Mouse (Mus musculus) stomach, embryonic 15.5 days (tissue): ENCODE results near the gene Slc31a2. TPM values are rescaled to one million over a fixed set of nuclear protein-coding genes. Genes with fewer than 3 reads are reported as not detected.

Experiments
- ATAC-seq: fragments of 200-750 bp; cut with Nextera tagmentation; 2 replicates; pipeline ENCODE4 v1.8.0; 2017; ENCODE audit warnings: low read depth, moderate number of reproducible peaks, moderate TSS enrichment; ENCODE audit not compliant: insufficient read depth, low FRiP score
- H3K27ac ChIP-seq: fragments of 300-500 bp; sonication (generic); 2 replicates; pipeline ENCODE4 v1.5.1; 2015; ENCODE audit warnings: mild to moderate bottlenecking, inconsistent platforms
- H3K27me3 ChIP-seq: fragments of 300-500 bp; sonication (generic); replicated peaks from 2 replicates; pipeline ENCODE4 v1.6.1; 2015; ENCODE audit warnings: inconsistent platforms
- H3K36me3 ChIP-seq: fragments of 300-500 bp; sonication (generic); 2 replicates; pipeline ENCODE4 v1.6.1; 2015; ENCODE audit warnings: inconsistent platforms
- H3K4me1 ChIP-seq: fragments of 300-500 bp; sonication (generic); 2 replicates; pipeline ENCODE4 v1.6.1; 2015; ENCODE audit warnings: inconsistent platforms
- H3K4me2 ChIP-seq: fragments of 300-500 bp; sonication (generic); 2 replicates; pipeline ENCODE4 v1.6.1; 2015; ENCODE audit warnings: mild to moderate bottlenecking, inconsistent platforms
- H3K4me3 ChIP-seq: fragments of 300-500 bp; sonication (generic); replicated peaks from 2 replicates; pipeline ENCODE4 v1.5.1; 2015; ENCODE audit warnings: inconsistent platforms
- H3K9ac ChIP-seq: fragments of 300-500 bp; sonication (generic); 2 replicates; pipeline ENCODE4 v1.6.1; 2015; ENCODE audit warnings: inconsistent platforms
- H3K9me3 ChIP-seq: fragments of 300-500 bp; sonication (generic); 2 replicates; pipeline ENCODE4 v1.6.1; 2016; ENCODE audit warnings: inconsistent platforms
- WGBS: fragments of 180-500 bp; shearing (Covaris S2); methylation state at CpG from one replicate; pipeline ENCODE4 v1.1.7; 2015; 5-methylcytosine and 5-hydroxymethylcytosine counted together
- polyA plus RNA-seq: library from polyadenylated mRNA; unstranded; fragments of >200 nt; fragmentation: Nextera tagmentation; extraction: Ambion mirVana; gene quantifications from 2 replicates; pipeline ENCODE4 v1.2.1, GENCODE M21; 2015

The Slc31a2 gene
- polyA plus RNA-seq, 1 experiment from 2014 or later: 21.4 TPM

DNA sequence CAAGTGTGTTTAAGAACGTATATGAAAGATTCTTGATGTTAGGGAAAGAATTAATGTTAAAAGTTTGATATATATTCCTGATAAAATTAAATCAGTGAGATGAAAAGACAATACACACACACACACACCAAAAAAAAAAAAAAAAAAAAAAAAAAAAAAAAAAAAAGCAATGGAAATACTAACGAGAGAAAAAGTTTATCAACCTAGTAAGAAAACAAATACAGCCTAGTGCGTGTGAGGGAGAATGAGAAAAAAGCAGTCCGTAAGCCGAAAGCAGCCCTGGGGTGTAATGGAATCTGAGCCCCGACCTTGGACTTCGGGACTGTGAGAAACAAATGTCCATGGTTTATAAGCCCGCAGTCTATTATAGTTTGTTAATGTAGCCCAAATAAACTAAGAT, 23.2 kb downstream of the Slc31a2 start:
- no peaks in the 10 kb centered on the region for H3K9me3 ChIP-seq
- no peaks in the 10 kb centered on the region for H3K27me3 ChIP-seq
- H3K9ac ChIP-seq: no peak overlapping the region
- ATAC-seq: no peak
- no peaks in the 10 kb centered on the region for H3K36me3 ChIP-seq
- H3K4me2 ChIP-seq: peak overlapping the region; percentile 79
- H3K27ac ChIP-seq: no peak overlapping the region
- H3K4me1 ChIP-seq: peaks cover 10% of the 10 kb centered on the region
- 64% methylated on average over 8 of the region's 8 CpGs for WGBS
- H3K4me3 ChIP-seq: no peak overlapping the region; the same call in 1 of the 2 replicates

DNA sequence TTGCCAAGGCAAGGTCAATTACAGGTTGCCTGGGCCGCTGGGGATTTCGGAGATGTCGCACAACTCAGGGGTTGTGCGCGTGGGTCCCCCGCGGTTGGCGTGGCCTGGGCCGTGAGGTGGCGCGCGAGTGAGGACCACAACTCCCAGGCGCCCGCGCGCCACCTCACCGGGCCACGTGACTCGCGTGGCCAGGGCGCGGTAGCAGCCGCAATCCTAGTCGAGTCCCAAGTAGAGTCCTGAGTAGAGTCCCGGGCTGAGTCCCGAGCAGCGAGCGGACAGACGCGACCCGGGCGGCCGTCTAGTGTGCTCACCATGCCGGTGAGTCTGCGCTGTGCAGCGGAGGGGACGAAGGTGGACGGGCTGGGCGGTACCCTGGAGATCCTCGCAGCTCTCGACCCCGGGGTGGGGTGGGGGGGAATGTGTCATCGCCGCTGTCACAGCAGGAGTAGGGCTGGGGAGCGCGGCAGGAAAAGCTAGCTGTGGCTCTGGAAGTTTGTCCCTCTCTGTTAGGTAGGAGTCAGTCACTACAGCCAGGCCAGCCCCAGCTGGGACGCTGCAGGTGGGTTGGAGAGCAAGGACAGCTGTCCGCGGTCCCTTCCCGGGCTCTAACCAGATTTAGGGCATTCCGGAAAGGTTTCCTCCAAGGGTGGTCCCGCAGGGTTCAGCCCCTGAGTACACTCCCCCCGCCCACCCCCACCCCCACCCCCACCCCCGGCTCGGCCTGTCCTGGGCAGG, 24.1 kb downstream of the Slc31a2 start:
- no peaks in the 10 kb centered on the region for H3K9me3 ChIP-seq

DNA sequence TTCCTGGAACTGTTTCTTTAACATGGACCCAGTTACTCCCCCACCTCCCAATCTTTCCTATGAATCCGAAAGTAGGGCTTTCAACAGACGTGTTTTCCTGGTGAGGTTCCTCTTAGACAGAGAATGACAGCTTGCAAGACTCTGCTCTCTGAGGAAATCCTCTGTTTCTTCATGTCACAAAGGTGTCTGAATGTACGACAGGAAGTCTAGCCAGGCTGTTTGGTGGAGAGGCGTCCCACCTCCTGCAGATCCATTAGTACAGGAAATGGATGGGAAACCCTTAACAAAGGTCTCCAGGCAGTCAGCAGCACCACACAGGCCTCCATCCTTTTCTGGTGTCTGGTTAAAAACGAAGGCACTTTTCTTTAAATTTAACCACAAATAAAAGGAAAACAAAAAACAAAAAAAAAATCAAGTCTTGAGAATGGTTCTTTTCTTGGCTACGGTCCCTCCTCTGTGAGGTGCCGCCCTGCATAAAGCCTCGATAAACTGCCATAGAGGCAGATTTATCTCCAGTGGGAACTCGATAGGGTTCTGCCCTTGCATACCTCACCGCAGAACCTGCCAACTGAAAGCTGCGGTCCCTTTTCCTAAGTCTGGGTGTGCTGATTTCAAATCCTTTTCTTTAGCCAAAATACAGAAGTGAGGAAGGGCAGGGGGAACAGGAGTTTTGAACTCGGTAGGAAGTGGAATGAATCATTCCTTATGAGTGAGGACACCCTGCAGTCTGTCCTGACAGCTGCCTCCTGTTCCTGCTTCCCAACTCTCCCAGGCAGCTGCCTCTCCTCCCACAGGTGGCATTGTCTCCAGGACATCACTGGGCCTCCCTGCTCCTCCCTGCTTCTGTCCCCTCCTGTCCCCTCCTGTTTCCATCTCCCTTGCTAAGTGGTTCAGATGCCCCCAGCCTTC, 24.9 kb downstream of the Slc31a2 start:
- H3K9ac ChIP-seq: no peak overlapping the region; the same call in 1 of the 2 replicates
- no peak for ATAC-seq
- H3K4me2 ChIP-seq: peak overlapping the region; percentile 79
- H3K4me3 ChIP-seq: peak overlapping the region; percentile 77
- H3K36me3 ChIP-seq: no peaks in the 10 kb centered on the region
- H3K27me3 ChIP-seq: no peaks in the 10 kb centered on the region
- H3K4me1 ChIP-seq: peaks cover 10% of the 10 kb centered on the region
- H3K9me3 ChIP-seq: no peaks in the 10 kb centered on the region
- WGBS: 8% methylated on average over 12 of the region's 12 CpGs
- H3K27ac ChIP-seq: peak overlapping the region; percentile 73; the same call in 1 of the 2 replicates

More for the DNA sequence above, 24.1 kb downstream of the Slc31a2 start:
- peaks cover 10% of the 10 kb centered on the region for H3K4me1 ChIP-seq
- under 1% methylated on average over 55 of the region's 55 CpGs for WGBS
- H3K4me3 ChIP-seq: peak overlapping the region; percentile 77
- no peaks in the 10 kb centered on the region for H3K36me3 ChIP-seq
- peak overlapping the region; percentile 79 for H3K4me2 ChIP-seq
- peak overlapping the region; percentile 52; the same call in 1 of the 2 replicates for H3K9ac ChIP-seq
- peak overlapping the region; percentile 73 for H3K27ac ChIP-seq
- no peaks in the 10 kb centered on the region for H3K27me3 ChIP-seq
- peak; percentile 87 for ATAC-seq

DNA sequence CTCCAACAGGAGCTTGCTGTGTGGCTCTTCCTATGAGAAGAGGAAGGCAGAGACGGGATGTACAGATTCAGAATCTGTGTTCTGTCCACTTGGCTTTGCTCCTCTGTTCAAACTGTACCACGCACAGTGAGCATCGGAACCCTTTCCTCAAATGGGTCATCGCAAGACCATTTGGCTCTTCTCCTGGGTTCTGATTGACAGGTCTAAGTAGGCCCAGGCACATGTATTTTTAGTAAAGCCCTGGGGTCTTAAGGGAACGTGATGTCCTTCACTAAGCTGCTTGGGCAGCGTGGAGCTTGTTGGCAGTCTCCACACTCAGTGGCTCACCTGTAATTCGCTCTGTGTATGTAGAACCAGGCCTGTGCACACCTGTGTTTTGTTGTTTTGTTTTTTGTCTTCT, 26.9 kb downstream of the Slc31a2 start:
- Histone ChIP-seq H3K4me3 (no peak overlapping the region), H3K4me1 (peaks cover 10% of the 10 kb centered on the region), H3K9ac (no peak overlapping the region), H3K27me3 (no peaks in the 10 kb centered on the region), H3K36me3 (no peaks in the 10 kb centered on the region), H3K27ac (no peak overlapping the region), H3K4me2 (no peak overlapping the region), H3K9me3 (no peaks in the 10 kb centered on the region)
- ATAC-seq: no peak
- 83% methylated on average over 7 of the region's 7 CpGs for WGBS

DNA sequence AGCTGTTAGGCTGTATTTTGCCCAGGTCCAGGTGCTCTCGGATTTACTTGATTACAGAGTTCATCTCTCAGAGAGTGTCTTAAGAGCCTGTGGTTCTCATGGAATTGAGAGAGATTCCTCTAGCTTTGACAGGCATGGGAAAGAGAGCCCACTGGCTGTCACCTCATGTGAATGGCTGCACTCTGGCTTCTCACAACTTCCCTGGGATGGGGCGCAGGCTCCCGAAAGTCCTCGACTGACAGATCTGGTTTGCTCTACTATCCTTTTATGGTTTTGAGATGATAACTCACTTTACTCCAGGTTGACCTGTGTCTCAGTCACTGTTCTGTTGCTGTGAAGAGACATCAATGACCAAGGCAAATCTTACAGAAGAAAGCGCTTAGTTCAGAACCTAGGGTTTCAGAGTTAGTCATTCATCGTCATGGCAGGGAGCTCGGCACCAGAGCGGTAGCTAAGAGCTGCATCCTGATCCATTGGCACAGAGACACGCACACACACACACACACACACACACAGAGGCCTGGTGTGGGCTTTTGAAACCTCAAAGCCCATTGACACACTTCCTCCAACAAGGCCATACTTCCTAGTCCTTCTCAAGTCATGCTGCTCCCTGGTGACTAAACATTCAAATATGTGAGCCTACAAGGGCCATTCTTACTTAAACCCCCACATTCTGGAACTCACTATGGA, 28.6 kb downstream of the Slc31a2 start:
- H3K4me3 ChIP-seq: no peak overlapping the region
- H3K9me3 ChIP-seq: no peaks in the 10 kb centered on the region
- H3K4me2 ChIP-seq: no peak overlapping the region
- 89% methylated on average over 9 of the region's 9 CpGs for WGBS
- H3K27ac ChIP-seq: no peak overlapping the region
- no peak overlapping the region for H3K9ac ChIP-seq
- peaks cover 10% of the 10 kb centered on the region for H3K4me1 ChIP-seq
- H3K27me3 ChIP-seq: no peaks in the 10 kb centered on the region
- H3K36me3 ChIP-seq: no peaks in the 10 kb centered on the region
- ATAC-seq: no peak

DNA sequence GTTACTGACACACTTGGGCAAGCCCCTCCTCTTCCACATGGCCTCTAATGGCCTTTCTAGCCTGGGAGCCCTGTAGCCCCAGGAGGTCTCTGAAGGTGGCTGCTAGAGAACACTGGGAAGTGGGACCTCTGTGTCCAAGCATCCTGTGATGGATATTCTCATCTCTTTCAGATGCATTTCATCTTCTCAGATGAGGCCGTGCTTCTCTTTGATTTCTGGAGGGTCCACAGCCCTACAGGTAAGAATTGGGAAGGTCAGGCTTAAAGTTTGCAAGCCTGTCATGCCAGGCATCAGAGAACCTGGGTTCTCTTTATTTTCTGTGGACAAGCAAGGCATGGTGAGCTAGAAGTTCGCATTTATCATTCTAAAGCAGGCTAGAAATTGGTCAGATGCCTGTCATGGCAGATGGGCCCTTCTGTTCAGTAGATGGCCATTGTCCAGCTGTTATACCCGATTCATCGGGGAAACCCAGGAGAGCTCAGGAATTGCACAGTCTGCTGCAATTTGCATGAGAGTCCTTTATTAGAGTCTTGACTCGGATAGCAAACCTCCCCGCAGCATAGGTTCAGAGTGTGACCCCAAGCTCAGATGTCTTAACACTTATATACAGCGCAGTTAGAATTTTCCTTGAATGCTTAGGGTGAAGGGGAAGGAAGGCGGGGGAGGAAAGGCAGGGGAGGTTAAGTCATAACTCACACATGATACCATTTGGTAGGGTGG, 30.3 kb downstream of the Slc31a2 start:
- no peak overlapping the region for H3K27ac ChIP-seq
- H3K4me2 ChIP-seq: no peak overlapping the region
- WGBS: 77% methylated on average over 8 of the region's 8 CpGs
- no peaks in the 10 kb centered on the region for H3K27me3 ChIP-seq
- H3K9ac ChIP-seq: no peak overlapping the region
- no peaks in the 10 kb centered on the region for H3K9me3 ChIP-seq
- H3K36me3 ChIP-seq: 0 out of 2 replicates have a peak, but pooled peaks cover under 1% of the 10 kb centered on the region
- no peak overlapping the region for H3K4me3 ChIP-seq
- no peak for ATAC-seq
- H3K4me1 ChIP-seq: peaks cover 2% of the 10 kb centered on the region; the same call in 1 of the 2 replicates

DNA sequence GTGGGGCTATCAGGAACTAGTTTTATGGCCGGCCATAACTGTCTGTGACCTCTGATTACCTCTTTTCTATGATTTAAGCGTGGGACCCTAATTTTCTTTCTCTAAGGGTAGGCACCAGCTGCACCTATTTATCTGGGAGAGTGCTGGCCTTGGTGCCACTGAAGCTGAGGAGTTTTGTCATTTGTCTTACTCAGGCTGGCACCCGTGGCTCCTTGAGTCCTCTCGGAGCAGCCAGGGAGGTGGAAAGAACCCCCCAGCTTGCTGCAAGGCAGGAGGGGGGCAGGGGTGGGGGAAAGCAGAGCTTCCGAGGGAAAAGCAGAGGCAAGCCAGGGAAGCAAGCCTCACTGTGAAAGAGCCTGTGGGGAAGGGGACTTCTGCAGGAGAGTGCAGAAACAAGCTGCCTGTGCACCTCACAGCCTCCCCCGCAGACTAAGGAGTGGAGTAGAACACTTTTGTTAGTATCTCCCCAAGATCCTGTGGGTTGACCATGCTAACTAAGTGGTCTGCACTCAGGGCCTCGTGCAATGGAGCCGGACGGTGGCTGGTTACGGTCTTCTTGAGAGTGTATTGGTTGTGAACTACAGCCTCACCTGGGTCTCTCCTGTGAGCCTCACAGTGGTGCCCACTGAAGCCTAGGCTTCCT, 31.0 kb downstream of the Slc31a2 start:
- Histone ChIP-seq H3K4me3 (no peak overlapping the region), H3K9ac (no peak overlapping the region), H3K36me3 (peaks cover 3% of the 10 kb centered on the region; the same call in 1 of the 2 replicates), H3K4me2 (no peak overlapping the region), H3K27ac (no peak overlapping the region), H3K4me1 (no peaks in the 10 kb centered on the region), H3K27me3 (no peaks in the 10 kb centered on the region), H3K9me3 (no peaks in the 10 kb centered on the region)
- 65% methylated on average over 10 of the region's 10 CpGs for WGBS
- no peak for ATAC-seq

DNA sequence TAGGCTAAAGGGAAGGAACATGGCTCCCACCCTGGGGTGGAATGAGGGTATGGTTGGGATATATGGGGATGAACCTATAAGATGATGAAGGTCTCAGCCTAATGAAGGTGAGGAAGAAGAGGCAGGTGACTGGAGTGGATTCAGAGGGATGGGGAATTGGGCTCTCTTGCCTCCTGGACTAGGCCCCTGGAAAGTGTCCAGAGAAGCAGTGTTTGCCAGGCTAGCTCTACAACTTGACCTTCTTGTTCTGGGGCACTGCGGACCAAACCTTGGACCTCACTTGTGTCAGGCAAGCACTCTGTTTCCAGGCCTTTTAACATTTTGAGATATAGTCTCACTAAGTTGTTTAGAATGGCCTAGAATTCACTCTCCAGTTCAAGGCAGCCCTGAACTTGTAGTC, 32.4 kb downstream of the Slc31a2 start:
- H3K4me1 ChIP-seq: no peaks in the 10 kb centered on the region
- no peak for ATAC-seq

DNA sequence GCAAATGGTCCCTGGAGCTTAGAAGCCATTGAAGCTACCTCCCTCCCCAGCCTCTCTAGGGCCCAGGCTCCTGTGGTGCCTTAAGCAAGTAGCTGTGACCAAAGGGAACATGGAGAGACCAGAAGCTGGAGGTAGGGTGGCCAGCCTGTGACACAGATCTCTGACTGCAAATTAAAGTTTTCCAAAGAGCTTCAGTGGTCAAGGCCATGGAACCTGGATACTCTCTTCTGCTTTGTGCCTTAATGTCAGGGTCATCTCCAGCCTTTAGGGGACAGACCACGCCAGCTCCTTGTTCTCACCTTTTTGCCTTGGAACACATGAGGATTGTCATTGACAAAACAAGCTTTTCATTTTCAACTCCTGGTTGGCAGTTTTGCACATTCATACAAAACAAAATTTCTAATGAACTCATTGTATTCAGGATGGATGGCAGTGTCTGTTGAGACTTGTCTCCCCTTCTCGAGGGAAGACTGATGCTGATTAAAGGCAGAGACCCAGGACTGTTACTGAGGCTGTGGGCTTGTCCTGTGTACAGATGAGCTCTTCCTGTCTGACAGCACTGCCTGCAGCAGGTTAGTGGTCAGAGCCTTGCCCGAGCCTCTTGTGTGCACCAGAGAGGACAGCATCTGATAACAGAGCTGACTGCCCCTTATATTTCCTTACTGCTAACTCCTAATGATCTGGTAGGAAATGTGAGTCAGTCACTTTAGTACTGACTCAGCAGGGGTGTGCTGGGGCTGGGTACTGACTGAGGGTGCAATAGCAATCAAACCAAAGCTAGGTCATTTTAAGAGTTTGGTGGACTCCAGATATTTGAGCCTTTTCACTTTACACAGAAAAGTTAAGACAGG, 35.1 kb downstream of the Slc31a2 start:
- 65% methylated on average over 3 of the region's 3 CpGs for WGBS
- Histone ChIP-seq H3K4me2 (no peak overlapping the region), H3K4me1 (no peaks in the 10 kb centered on the region), H3K9ac (no peak overlapping the region), H3K9me3 (no peaks in the 10 kb centered on the region), H3K27me3 (no peaks in the 10 kb centered on the region), H3K4me3 (no peak overlapping the region), H3K36me3 (peaks cover 27% of the 10 kb centered on the region; the same call in 1 of the 2 replicates), H3K27ac (no peak overlapping the region)
- no peak for ATAC-seq

More for the DNA sequence above, 32.4 kb downstream of the Slc31a2 start:
- peaks cover 15% of the 10 kb centered on the region; the same call in 1 of the 2 replicates for H3K36me3 ChIP-seq
- H3K4me3 ChIP-seq: no peak overlapping the region
- WGBS: 96% methylated on average over 1 of the region's 1 CpGs
- no peak overlapping the region for H3K4me2 ChIP-seq
- no peaks in the 10 kb centered on the region for H3K27me3 ChIP-seq
- no peaks in the 10 kb centered on the region for H3K9me3 ChIP-seq
- H3K27ac ChIP-seq: no peak overlapping the region
- no peak overlapping the region for H3K9ac ChIP-seq

DNA sequence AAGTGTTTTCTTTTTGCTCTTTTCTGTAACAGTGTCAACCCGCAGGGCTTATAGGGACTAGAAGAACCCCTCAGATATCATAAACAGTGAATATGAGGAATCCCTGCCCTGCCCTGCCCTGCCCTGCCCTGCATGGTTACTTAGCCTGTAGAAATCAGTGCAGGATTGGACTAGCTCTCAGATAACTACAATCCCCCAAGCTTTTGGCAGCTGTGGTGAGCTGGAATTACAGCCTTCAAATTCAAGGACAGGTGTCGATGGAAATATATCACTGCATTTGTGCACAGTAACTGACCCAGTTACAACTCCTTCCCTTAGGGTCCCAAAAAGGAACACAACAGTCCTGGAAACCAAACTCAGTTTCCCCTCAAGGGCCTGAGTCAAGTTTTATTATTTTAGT, 37.6 kb downstream of the Slc31a2 start:
- no peak overlapping the region for H3K27ac ChIP-seq
- H3K4me3 ChIP-seq: no peak overlapping the region
- no peaks in the 10 kb centered on the region for H3K4me1 ChIP-seq
- 90% methylated on average over 2 of the region's 2 CpGs for WGBS
- peaks cover 40% of the 10 kb centered on the region for H3K36me3 ChIP-seq
- H3K9me3 ChIP-seq: no peaks in the 10 kb centered on the region
- no peak overlapping the region for H3K9ac ChIP-seq
- H3K27me3 ChIP-seq: no peaks in the 10 kb centered on the region
- ATAC-seq: no peak
- no peak overlapping the region for H3K4me2 ChIP-seq
